Mouse (Mus musculus): ENCODE data around the gene Gm42688. TPM values are rescaled to one million over a fixed set of nuclear protein-coding genes. Genes with fewer than 3 reads are reported as not detected.
"Not testable (repeated sequence)": the region's sequence is repeated elsewhere in the genome, so short reads cannot be mapped to it uniquely, and the experiment has no call there.

Gene Gm42688
- total RNA-seq, 2 experiments from 2014 or later: 6.3 to 6.5 TPM

- DNase-seq (ENCODE audit: extremely low spot score in 1 of 2, low spot score in 2 of 2); intact Hi-C loops (cut with DNase I): not testable (repeated sequence)
These were observed 58.0 kb downstream of the Gm42688 start for GRCm38 (mm10) chr6:83159456-83159855.

Small RNA genes within 50 kb of the gene (microRNA-seq; reads per million reads assigned to microRNA genes)
- not detected for gene Mir3470a

Other genes starting within 250 kb of the Gm42688 start
- 10 to 100 TPM; 45.5 to 47.5 TPM for gene Sema4f, start 161.8 kb upstream of the Gm42688 start, total RNA-seq (2021)
- gene M1ap, start 154.7 kb upstream of the Gm42688 start, total RNA-seq (2021): not detected
- 1 to 10 TPM; 1.8 to 2.1 TPM for gene Dok1, start 68.1 kb upstream of the Gm42688 start, total RNA-seq (2021)
- 1 to 10 TPM; 1.8 to 4.0 TPM for gene Loxl3, start 67.4 kb upstream of the Gm42688 start, total RNA-seq (2021)
- gene Aup1, start 47.1 kb upstream of the Gm42688 start, total RNA-seq (2021): 10 to 100 TPM; 97.9 to 99.8 TPM
- gene Htra2, start 46.3 kb upstream of the Gm42688 start, total RNA-seq (2021): 10 to 100 TPM; 66.5 to 68.0 TPM
- under 1 TPM; 0.19 to 0.41 TPM for gene Dqx1, start 43.8 kb upstream of the Gm42688 start, total RNA-seq (2021)
- gene Tlx2, start 31.3 kb upstream of the Gm42688 start, total RNA-seq (2021): not detected
- 10 to 100 TPM; 19.1 to 19.6 TPM for gene Pcgf1, start 23.7 kb upstream of the Gm42688 start, total RNA-seq (2021)
- under 1 TPM in 1 of 2 experiments, not detected in 1; 0.69 TPM for gene Lbx2, start 15.2 kb upstream of the Gm42688 start, total RNA-seq (2021)
- gene Ccdc142, start within 50 bp of the Gm42688 start, total RNA-seq (2021): 1 to 10 TPM; 7.7 to 9.4 TPM
- gene Mrpl53, start 7.4 kb downstream of the Gm42688 start, total RNA-seq (2021): 10 to 100 TPM; 58.7 to 63.5 TPM
- 10 to 100 TPM; 27.9 to 31.8 TPM for gene Mogs, start 13.9 kb downstream of the Gm42688 start, total RNA-seq (2021)
- 10 to 100 TPM; 50.4 to 54.7 TPM for gene Wbp1, start 19.9 kb downstream of the Gm42688 start, total RNA-seq (2021)
- gene Ino80b, start 23.8 kb downstream of the Gm42688 start, total RNA-seq (2021): 10 to 100 TPM; 19.9 to 23.2 TPM
- 10 to 100 TPM; 30.3 to 34.4 TPM for gene Rtkn, start 33.8 kb downstream of the Gm42688 start, total RNA-seq (2021)
- gene Wdr54, start 54.8 kb downstream of the Gm42688 start, total RNA-seq (2021): 10 to 100 TPM; 28.0 to 29.4 TPM
- 10 to 100 TPM; 28.5 to 29.0 TPM for gene 1700003E16Rik, start 54.8 kb downstream of the Gm42688 start, total RNA-seq (2021)
- gene Dctn1, start 64.3 kb downstream of the Gm42688 start, total RNA-seq (2021): 100 to 1,000 TPM; 351 to 353 TPM
- under 1 TPM; 0.71 to 0.75 TPM for gene Slc4a5, start 118.2 kb downstream of the Gm42688 start, total RNA-seq (2021)
- 10 to 100 TPM in 1 of 2 experiments, 1 to 10 TPM in 1; 8.3 to 10.6 TPM for gene Mthfd2, start 224.3 kb downstream of the Gm42688 start, total RNA-seq (2021)
- gene Mob1a, start 224.4 kb downstream of the Gm42688 start, total RNA-seq (2021): 10 to 100 TPM; 21.0 to 21.6 TPM
- gene Bola3, start 247.5 kb downstream of the Gm42688 start, total RNA-seq (2021): 10 to 100 TPM; 33.7 to 36.7 TPM